Mouse (Mus musculus): ENCODE measurements around the gene Trp63.

GRCm38 (mm10) chr16:25797732-25798294, 114.2 kb downstream of the Trp63 start:
- TF ChIP-seq CTCF (IDR thresholded peaks at IDR 0.05), result no peak
- no peak for TF ChIP-seq EP300 (IDR thresholded peaks at IDR 0.05)

Data from lung, postnatal 0 days (tissue).